Mouse (Mus musculus) embryonic stem cell, embryonic (primary cell): Measurements from ENCODE around the gene Pafah1b3.

ENCODE experiments used
- CTCF ChIA-PET, 4 experiments: fragments of 300-600 bp in 2 of 4; fragments of 350-600 bp in 2 of 4; sonication (Branson Sonifier 250); formaldehyde crosslinking; loops; one replicate each; lab custom pipeline; 2022; ENCODE audit warnings: inconsistent platforms in 2 of 4; lab: Charles Lee
- POLR2A ChIA-PET, 4 experiments: fragments of 300-600 bp in 2 of 4; fragments of 350-600 bp in 2 of 4; sonication (Branson Sonifier 250); formaldehyde crosslinking; loops; one replicate each; lab custom pipeline; 2022; ENCODE audit warnings: antibody characterized with exemption in 4 of 4, inconsistent platforms in 1 of 4; lab: Charles Lee

The Pafah1b3 gene

GRCm38 (mm10) chr7:25293191-25293739 is 4.5 kb downstream of the Pafah1b3 start:
- CTCF ChIA-PET = interaction anchor here in 1 of 4 experiments (0.7 kb wide), 1 partner anchor 10 kb away, joined by 3 read pairs; no protein-coding TSS in a partner anchor
- POLR2A ChIA-PET = interaction anchor here in 3 of 4 experiments (0.5 to 1.9 kb wide), 6 partner anchors 13 to 665 kb away, joined by 3 to 6 read pairs (median 4); partner anchors contain the start of genes Gsk3a (in 1 of the 3) and Tmem145 (in 1 of the 3)

GRCm38 (mm10) chr7:25292107-25292506 is 5.7 kb downstream of the Pafah1b3 start:
- ChIA-PET POLR2A (interaction anchor here (0.6 to 1.9 kb wide), 16 partner anchors 9 to 171 kb away, joined by 3 to 8 read pairs (median 3); partner anchors contain the start of genes Tmem145 (in 2 of the 4), Gsk3a (in 1 of the 4) and Prr19 (in 1 of the 4)), CTCF (interaction anchor here in 1 of 4 experiments (1.7 kb wide), 1 partner anchor 24 kb away, joined by 7 read pairs; the partner anchor contains the start of gene Megf8)

- ChIA-PET POLR2A (interaction anchor here in 3 of 4 experiments (0.6 to 1.8 kb wide), 26 partner anchors 8 to 400 kb away, joined by 3 to 8 read pairs (median 3); partner anchors contain the start of genes Tmem145 (in 2 of the 3), Gsk3a (in 1 of the 3), Megf8 (in 1 of the 3) and Prr19 (in 1 of the 3)), CTCF (interaction anchor here in 3 of 4 experiments (0.6 to 1.7 kb wide), 6 partner anchors 25 to 564 kb away, joined by 3 to 7 read pairs (median 4); partner anchors contain the start of gene Megf8 (in 2 of the 3))
Measured at GRCm38 (mm10) chr7:25290911-25291310, 6.9 kb downstream of the Pafah1b3 start.

GRCm38 (mm10) chr7:25290463-25290862 is 7.3 kb downstream of the Pafah1b3 start:
- POLR2A ChIA-PET = interaction anchor here in 3 of 4 experiments (0.5 to 1.8 kb wide), 18 partner anchors 9 to 399 kb away, joined by 3 to 8 read pairs (median 4); partner anchors contain the start of genes Gsk3a (in 1 of the 3), Prr19 (in 1 of the 3) and Tmem145 (in 1 of the 3)

GRCm38 (mm10) chr7:25289925-25290324 is 7.9 kb downstream of the Pafah1b3 start:
- CTCF ChIA-PET = interaction anchor here in 1 of 4 experiments (1.3 kb wide), 2 partner anchors 43 to 113 kb away, joined by 4 to 5 read pairs; no protein-coding TSS in a partner anchor

More at GRCm38 (mm10) chr7:25290463-25290862, 7.3 kb downstream of the Pafah1b3 start:
- CTCF ChIA-PET = interaction anchor here in 2 of 4 experiments (0.6 to 1.7 kb wide), 5 partner anchors 26 to 196 kb away, joined by 3 to 7 read pairs (median 5); partner anchors contain the start of gene Megf8 (in 2 of the 2)

GRCm38 (mm10) chr7:25288721-25289120 is 9.1 kb downstream of the Pafah1b3 start:
- POLR2A ChIA-PET = interaction anchor here in 3 of 4 experiments (0.9 to 1.4 kb wide), 4 partner anchors 9 to 21 kb away, joined by 3 read pairs; partner anchors contain the start of gene Cic (in 1 of the 3)

More at GRCm38 (mm10) chr7:25289925-25290324, 7.9 kb downstream of the Pafah1b3 start:
- POLR2A ChIA-PET = interaction anchor here in 3 of 4 experiments (0.5 to 1.4 kb wide), 8 partner anchors 12 to 240 kb away, joined by 3 to 5 read pairs (median 3); partner anchors contain the start of gene Prr19 (in 1 of the 3)

GRCm38 (mm10) chr7:25288011-25288410 is 9.8 kb downstream of the Pafah1b3 start:
- ChIA-PET POLR2A (interaction anchor here (0.7 to 2.2 kb wide), 7 partner anchors 10 to 42 kb away, joined by 3 to 8 read pairs (median 3); partner anchors contain the start of genes Cic (in 1 of the 4) and Pafah1b3 (in 1 of the 4)), CTCF (interaction anchor here in 1 of 4 experiments (1.3 kb wide), 1 partner anchor 10 kb away, joined by 3 read pairs; the partner anchor contains the start of gene Pafah1b3)

More at GRCm38 (mm10) chr7:25288721-25289120, 9.1 kb downstream of the Pafah1b3 start:
- CTCF ChIA-PET = interaction anchor here in 1 of 4 experiments (0.7 to 1.2 kb wide), 2 partner anchors 9 to 18 kb away, joined by 3 to 4 read pairs; partner anchors contain the start of gene Pafah1b3

- CTCF ChIA-PET = interaction anchor here (0.5 to 1.3 kb wide), 7 partner anchors 11 to 50 kb away, joined by 3 to 5 read pairs (median 3); partner anchors contain the start of genes Pafah1b3 (in 2 of the 4) and Megf8 (in 1 of the 4)
- POLR2A ChIA-PET = interaction anchor here in 3 of 4 experiments (0.6 to 2.3 kb wide), 15 partner anchors 9 to 99 kb away, joined by 3 to 8 read pairs (median 3); partner anchors contain the start of genes Pafah1b3 (in 2 of the 3), Cic (in 1 of the 3), Tmem145 (in 1 of the 3) and Zfp526 (in 1 of the 3)
Measured at GRCm38 (mm10) chr7:25286989-25287388, 10.8 kb downstream of the Pafah1b3 start.

GRCm38 (mm10) chr7:25285511-25286238 is 12.1 kb downstream of the Pafah1b3 start:
- ChIA-PET CTCF (interaction anchor here in 1 of 4 experiments (0.8 kb wide), 1 partner anchor 12 kb away, joined by 3 read pairs; the partner anchor contains the start of gene Pafah1b3), POLR2A (interaction anchor here in 3 of 4 experiments (0.8 to 2.3 kb wide), 7 partner anchors 8 to 47 kb away, joined by 3 to 7 read pairs (median 4); partner anchors contain the start of genes Cic (in 1 of the 3) and Tmem145 (in 1 of the 3))

- CTCF ChIA-PET = interaction anchor here in 1 of 4 experiments (0.8 kb wide), 1 partner anchor 13 kb away, joined by 3 read pairs; the partner anchor contains the start of gene Pafah1b3
- POLR2A ChIA-PET = interaction anchor here in 3 of 4 experiments (0.6 to 3.2 kb wide), 6 partner anchors 13 to 181 kb away, joined by 3 to 18 read pairs (median 3); partner anchors contain the start of genes Cic (in 1 of the 3) and Pafah1b3 (in 1 of the 3)
Measured at GRCm38 (mm10) chr7:25284766-25285165, 13.0 kb downstream of the Pafah1b3 start.

GRCm38 (mm10) chr7:25284171-25284570 is 13.6 kb downstream of the Pafah1b3 start:
- ChIA-PET CTCF (interaction anchor here in 3 of 4 experiments (0.6 to 1.4 kb wide), 3 partner anchors 32 to 190 kb away, joined by 3 to 5 read pairs (median 4); partner anchors contain the start of gene Megf8 (in 2 of the 3)), POLR2A (interaction anchor here (0.6 to 3.2 kb wide), 18 partner anchors 7 to 180 kb away, joined by 3 to 18 read pairs (median 4); partner anchors contain the start of genes Cic (in 2 of the 4), Pafah1b3 (in 2 of the 4), Gsk3a (in 1 of the 4) and Megf8 (in 1 of the 4))

- CTCF ChIA-PET = interaction anchor here in 3 of 4 experiments (0.6 to 1.4 kb wide), 5 partner anchors 9 to 190 kb away, joined by 3 to 5 read pairs (median 3); partner anchors contain the start of gene Megf8 (in 2 of the 3)
- POLR2A ChIA-PET = interaction anchor here (0.6 to 5.0 kb wide), 18 partner anchors 8 to 154 kb away, joined by 3 to 26 read pairs (median 4); partner anchors contain the start of genes Pafah1b3 (in 2 of the 4), Cic (in 1 of the 4), Dedd2 (in 1 of the 4) and Gsk3a (in 1 of the 4)
Measured at GRCm38 (mm10) chr7:25283637-25284036, 14.1 kb downstream of the Pafah1b3 start.

GRCm38 (mm10) chr7:25282731-25283211 is 15.0 kb downstream of the Pafah1b3 start:
- ChIA-PET CTCF (interaction anchor here in 2 of 4 experiments (0.6 to 1.4 kb wide), 3 partner anchors 10 to 44 kb away, joined by 3 to 5 read pairs (median 3); partner anchors contain the start of gene Megf8 (in 2 of the 2)), POLR2A (interaction anchor here in 3 of 4 experiments (1.0 to 5.0 kb wide), 14 partner anchors 8 to 91 kb away, joined by 3 to 26 read pairs (median 4); partner anchors contain the start of genes Pafah1b3 (in 2 of the 3), Cic (in 1 of the 3), Dedd2 (in 1 of the 3) and Gsk3a (in 1 of the 3))

- ChIA-PET CTCF (interaction anchor here in 1 of 4 experiments (0.6 kb wide), 1 partner anchor 14 kb away, joined by 5 read pairs; no protein-coding TSS in a partner anchor), POLR2A (interaction anchor here (0.5 to 5.0 kb wide), 8 partner anchors 9 to 882 kb away, joined by 3 to 26 read pairs (median 4); partner anchors contain the start of genes Cic (in 1 of the 4), Dedd2 (in 1 of the 4), Pafah1b3 (in 1 of the 4) and Smg9 (in 1 of the 4))
Measured at GRCm38 (mm10) chr7:25281734-25282601, 15.8 kb downstream of the Pafah1b3 start.
